Mouse (Mus musculus) intestine, embryonic 15.5 days (tissue): Measurements from ENCODE around the gene Sspo. TPM values are rescaled to one million over a fixed set of nuclear protein-coding genes. Genes with fewer than 3 reads are reported as not detected.

Experiments used
- ATAC-seq: fragments of 200-750 bp; cut with Nextera tagmentation; 2 replicates; pipeline ENCODE4 v1.8.0; 2017; ENCODE audit warnings: moderate TSS enrichment, moderate library complexity
- H3K27ac ChIP-seq: fragments of 300-500 bp; sonication (generic); 2 replicates; pipeline ENCODE4 v1.5.1; 2015; ENCODE audit warnings: mild to moderate bottlenecking, inconsistent platforms
- H3K27me3 ChIP-seq: fragments of 300-500 bp; sonication (generic); replicated peaks from 2 replicates; pipeline ENCODE4 v1.6.1; 2015; ENCODE audit warnings: inconsistent platforms
- H3K36me3 ChIP-seq: fragments of 300-500 bp; sonication (generic); 2 replicates; pipeline ENCODE4 v1.6.1; 2015; ENCODE audit warnings: inconsistent platforms
- H3K4me1 ChIP-seq: fragments of 300-500 bp; sonication (generic); replicated peaks from 2 replicates; pipeline ENCODE4 v1.6.1; 2015; ENCODE audit warnings: inconsistent platforms
- H3K4me2 ChIP-seq: fragments of 300-500 bp; sonication (generic); replicated peaks from 2 replicates; pipeline ENCODE4 v1.6.1; 2015; ENCODE audit warnings: mild to moderate bottlenecking, inconsistent platforms
- H3K4me3 ChIP-seq: fragments of 300-500 bp; sonication (generic); replicated peaks from 2 replicates; pipeline ENCODE4 v1.5.1; 2015; ENCODE audit warnings: inconsistent platforms
- H3K9ac ChIP-seq: fragments of 300-500 bp; sonication (generic); 2 replicates; pipeline ENCODE4 v1.6.1; 2015; ENCODE audit warnings: inconsistent platforms
- H3K9me3 ChIP-seq: fragments of 300-500 bp; sonication (generic); 2 replicates; pipeline ENCODE4 v1.6.1; 2016; ENCODE audit warnings: inconsistent platforms
- WGBS: fragments of 180-500 bp; shearing (Covaris S2); methylation state at CpG from one replicate; pipeline ENCODE4 v1.1.7; 2015; 5-methylcytosine and 5-hydroxymethylcytosine counted together
- polyA plus RNA-seq: library from polyadenylated mRNA; unstranded; fragments of >200 nt; fragmentation: Nextera tagmentation; extraction: Ambion mirVana; gene quantifications from 2 replicates; pipeline ENCODE4 v1.2.1, GENCODE M21; 2015

The Sspo gene
- polyA plus RNA-seq, 1 experiment from 2014 or later: 0.54 TPM

DNA sequence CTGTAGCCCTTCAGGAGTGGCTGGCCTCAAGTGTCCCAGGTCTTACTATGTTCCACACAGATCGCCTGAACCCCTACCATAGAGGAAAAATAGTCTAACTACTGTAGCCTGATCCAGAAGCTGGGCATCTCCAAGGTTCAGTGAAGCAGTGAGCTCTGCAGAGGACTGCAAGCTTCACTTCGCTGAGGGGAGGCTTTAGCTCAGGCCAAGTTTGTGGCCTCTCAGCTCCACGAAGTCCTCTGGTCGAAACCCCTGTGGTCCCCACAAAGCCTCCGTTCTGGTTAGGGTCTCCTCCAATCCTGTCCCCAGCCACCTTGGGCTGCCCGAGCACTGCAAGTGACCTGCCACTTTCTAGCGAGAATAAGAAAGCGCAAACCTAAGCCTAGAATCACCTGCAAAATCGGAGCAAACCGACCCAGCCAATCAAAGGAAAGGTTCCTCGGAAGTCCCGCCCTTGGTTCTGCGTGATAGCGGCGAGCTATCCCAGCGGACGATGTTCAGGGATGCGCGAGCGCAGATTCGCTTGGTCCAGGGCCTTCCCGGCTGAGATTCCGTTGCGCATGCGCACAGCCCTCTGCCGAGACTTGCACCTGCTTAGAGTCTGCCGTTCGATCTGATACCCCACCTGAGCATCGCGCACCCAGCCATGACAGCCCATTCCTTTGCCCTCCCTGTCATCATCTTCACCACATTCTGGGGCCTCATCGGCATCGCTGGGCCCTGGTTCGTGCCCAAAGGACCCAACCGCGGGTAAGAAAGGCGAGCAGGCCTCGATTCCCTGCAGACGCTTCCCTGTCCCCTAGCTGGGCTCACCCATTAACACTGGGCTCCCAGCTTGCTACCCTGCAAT is 89.3 kb downstream of the Sspo start, which contains the start of gene Atp6v0e2:
Atp6v0e2 (plus strand) TSS at position 511 of the 850 bp plus-strand sequence.
- Histone ChIP-seq H3K4me3 (peak within 1 kb of the TSS; percentile 45), H3K9me3 (no peaks in the 10 kb centered on the region), H3K4me2 (peak within 1 kb of the TSS; percentile 70), H3K4me1 (peaks cover 4% of the 10 kb centered on the region), H3K27me3 (no peaks in the 10 kb centered on the region), H3K9ac (peak within 1 kb of the TSS; percentile 43), H3K36me3 (no peaks in the 10 kb centered on the region), H3K27ac (0 out of 2 replicates have a peak within 1 kb of the TSS, but pooled peaks have one; percentile 48)
- peak; percentile 91 for ATAC-seq
- WGBS: 6% methylated on average over 38 of the region's 38 CpGs

- WGBS: 78% methylated on average over 4 of the region's 5 CpGs
- no peak for ATAC-seq
Observed at GRCm38 (mm10) chr6:48538841-48539737, 91.1 kb downstream of the Sspo start.

GRCm38 (mm10) chr6:48539860-48540259 is 91.8 kb downstream of the Sspo start:
- Histone ChIP-seq H3K4me3 (no peak overlapping the region), H3K27me3 (no peaks in the 10 kb centered on the region), H3K27ac (no peak overlapping the region), H3K36me3 (no peaks in the 10 kb centered on the region), H3K9me3 (no peaks in the 10 kb centered on the region), H3K4me1 (peaks cover 4% of the 10 kb centered on the region), H3K9ac (no peak overlapping the region), H3K4me2 (no peak overlapping the region)
- no peak for ATAC-seq
- WGBS: 73% methylated on average over 5 of the region's 5 CpGs

More at GRCm38 (mm10) chr6:48538841-48539737, 91.1 kb downstream of the Sspo start:
- Histone ChIP-seq H3K4me2 (no peak overlapping the region), H3K27me3 (no peaks in the 10 kb centered on the region), H3K27ac (no peak overlapping the region), H3K36me3 (no peaks in the 10 kb centered on the region), H3K9me3 (no peaks in the 10 kb centered on the region), H3K4me3 (no peak overlapping the region), H3K4me1 (peaks cover 4% of the 10 kb centered on the region), H3K9ac (no peak overlapping the region)

DNA sequence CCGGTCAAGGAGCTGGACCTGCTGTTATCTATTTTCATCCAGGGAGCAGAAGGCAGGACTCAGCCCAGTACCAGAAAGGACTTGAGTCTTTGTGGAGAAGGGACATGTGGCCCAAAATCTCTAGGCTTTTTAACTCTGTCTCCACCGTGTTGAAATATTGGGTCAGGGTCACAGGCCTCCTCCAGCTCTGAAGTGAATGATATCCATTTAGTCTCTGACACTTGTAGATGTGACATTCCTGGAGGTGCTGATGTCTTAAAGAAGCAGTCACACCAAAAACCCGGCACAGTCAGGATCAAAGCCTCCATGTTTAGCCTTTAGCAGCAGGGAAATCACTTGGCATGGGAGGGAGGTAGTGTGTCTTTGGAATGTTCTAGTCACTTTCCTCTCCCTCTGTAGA is 92.7 kb downstream of the Sspo start:
- no peak overlapping the region for H3K9ac ChIP-seq
- 48% methylated on average over 3 of the region's 3 CpGs for WGBS
- H3K4me3 ChIP-seq: no peak overlapping the region
- H3K4me1 ChIP-seq: peaks cover 4% of the 10 kb centered on the region
- H3K27ac ChIP-seq: no peak overlapping the region
- no peaks in the 10 kb centered on the region for H3K36me3 ChIP-seq
- no peak overlapping the region for H3K4me2 ChIP-seq
- no peaks in the 10 kb centered on the region for H3K9me3 ChIP-seq
- H3K27me3 ChIP-seq: no peaks in the 10 kb centered on the region
- ATAC-seq: no peak

GRCm38 (mm10) chr6:48541560-48542450 is 93.8 kb downstream of the Sspo start:
- H3K36me3 ChIP-seq: no peaks in the 10 kb centered on the region
- 27% methylated on average over 7 of the region's 7 CpGs for WGBS
- no peak overlapping the region for H3K9ac ChIP-seq
- no peak overlapping the region for H3K27ac ChIP-seq
- H3K9me3 ChIP-seq: no peaks in the 10 kb centered on the region
- 0 out of 2 replicates have a peak, but pooled peaks have one; percentile 8 for ATAC-seq
- H3K4me3 ChIP-seq: no peak overlapping the region
- no peak overlapping the region for H3K4me2 ChIP-seq
- H3K27me3 ChIP-seq: no peaks in the 10 kb centered on the region
- H3K4me1 ChIP-seq: peaks cover 4% of the 10 kb centered on the region

DNA sequence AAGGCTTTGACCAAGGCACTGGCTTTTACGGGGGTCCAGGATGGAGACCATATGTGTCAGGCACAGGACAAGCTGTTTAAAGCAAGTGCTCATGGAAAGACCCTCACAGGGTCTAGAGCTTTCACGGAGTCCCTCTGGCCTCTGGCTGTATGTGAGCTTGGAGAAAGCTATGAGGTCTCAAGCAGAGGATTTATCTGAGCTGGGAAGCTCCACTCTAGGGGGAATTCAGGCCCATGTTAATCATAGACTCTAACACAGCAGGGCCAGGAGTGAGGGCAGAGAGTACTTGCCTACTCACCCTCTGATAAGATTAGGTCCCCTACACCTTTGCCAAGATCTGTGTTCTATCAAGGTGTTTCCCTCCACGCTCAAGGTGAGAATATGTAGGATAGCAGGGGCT is 94.6 kb downstream of the Sspo start:
- H3K27me3 ChIP-seq: no peaks in the 10 kb centered on the region
- no peak for ATAC-seq
- no peak overlapping the region for H3K9ac ChIP-seq
- no peak overlapping the region for H3K4me2 ChIP-seq
- H3K9me3 ChIP-seq: no peaks in the 10 kb centered on the region
- peaks cover 4% of the 10 kb centered on the region; the same call in 1 of the 2 replicates for H3K4me1 ChIP-seq
- no peak overlapping the region for H3K4me3 ChIP-seq
- H3K27ac ChIP-seq: no peak overlapping the region
- H3K36me3 ChIP-seq: no peaks in the 10 kb centered on the region
- 88% methylated on average over 3 of the region's 3 CpGs for WGBS

GRCm38 (mm10) chr6:48545251-48545650 is 97.2 kb downstream of the Sspo start:
- WGBS: 72% methylated on average over 5 of the region's 5 CpGs
- Histone ChIP-seq H3K27ac (no peak overlapping the region), H3K4me2 (no peak overlapping the region), H3K36me3 (no peaks in the 10 kb centered on the region), H3K9ac (no peak overlapping the region), H3K4me3 (no peak overlapping the region), H3K9me3 (no peaks in the 10 kb centered on the region), H3K4me1 (peaks cover 4% of the 10 kb centered on the region; the same call in 1 of the 2 replicates), H3K27me3 (no peaks in the 10 kb centered on the region)
- ATAC-seq: no peak

DNA sequence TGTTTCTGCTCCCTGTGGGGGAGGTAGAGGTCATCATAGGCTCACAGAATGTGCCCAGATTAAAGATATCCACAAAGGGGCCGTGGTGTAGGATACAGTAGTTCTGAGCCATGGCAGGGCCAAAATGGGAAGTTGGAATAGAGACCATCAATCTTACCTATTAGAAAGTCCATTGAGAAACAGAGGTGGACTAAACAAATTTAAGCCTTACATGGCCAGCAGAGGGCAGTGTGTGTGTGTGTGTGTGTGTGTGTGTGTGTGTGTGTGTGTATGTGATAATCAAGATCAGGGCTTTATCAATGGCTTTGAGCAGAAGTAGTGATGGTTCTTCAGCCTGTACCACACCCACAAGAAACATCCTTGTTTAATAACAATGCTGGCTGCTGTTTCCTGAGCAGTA is 98.2 kb downstream of the Sspo start:
- no peak overlapping the region for H3K27ac ChIP-seq
- no peak; the same call in 1 of the 2 replicates for ATAC-seq
- no peak overlapping the region for H3K9ac ChIP-seq

DNA sequence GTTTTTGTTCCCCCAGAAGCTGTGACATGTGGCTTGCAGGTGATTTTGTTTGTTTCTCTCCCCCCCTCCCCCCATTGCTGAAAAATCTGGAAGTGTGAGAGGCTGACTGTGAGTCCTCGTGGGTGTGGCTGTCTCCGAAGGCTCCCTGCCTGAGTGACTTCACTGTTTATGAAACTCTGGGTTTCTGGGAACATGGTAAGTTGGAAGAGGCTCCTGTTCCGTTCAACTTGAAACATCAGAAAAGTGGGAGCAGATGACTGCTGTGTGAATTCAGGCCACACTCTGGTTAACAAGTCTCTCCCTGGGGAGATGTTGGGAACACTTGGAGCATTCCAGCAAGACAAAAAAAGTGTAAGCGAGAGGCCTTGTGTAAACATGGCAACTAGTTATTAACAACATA is 98.8 kb downstream of the Sspo start:
- 50% methylated on average over 4 of the region's 4 CpGs for WGBS
- Histone ChIP-seq H3K4me3 (no peak overlapping the region), H3K36me3 (no peaks in the 10 kb centered on the region), H3K27ac (no peak overlapping the region), H3K9ac (no peak overlapping the region), H3K4me1 (peaks cover 4% of the 10 kb centered on the region; the same call in 1 of the 2 replicates), H3K27me3 (no peaks in the 10 kb centered on the region), H3K4me2 (no peak overlapping the region), H3K9me3 (no peaks in the 10 kb centered on the region)
- ATAC-seq: no peak

More for the DNA sequence above, 98.2 kb downstream of the Sspo start:
- no peak overlapping the region for H3K4me2 ChIP-seq
- no peaks in the 10 kb centered on the region for H3K36me3 ChIP-seq
- WGBS: 70% methylated on average over 1 of the region's 1 CpGs
- peaks cover 4% of the 10 kb centered on the region; the same call in 1 of the 2 replicates for H3K4me1 ChIP-seq
- no peaks in the 10 kb centered on the region for H3K27me3 ChIP-seq
- H3K4me3 ChIP-seq: no peak overlapping the region
- H3K9me3 ChIP-seq: no peaks in the 10 kb centered on the region

GRCm38 (mm10) chr6:48548314-48548713 is 100.3 kb downstream of the Sspo start:
- no peak for ATAC-seq
- Histone ChIP-seq H3K36me3 (no peaks in the 10 kb centered on the region), H3K4me2 (no peak overlapping the region), H3K9ac (no peak overlapping the region), H3K4me1 (no peaks in the 10 kb centered on the region), H3K9me3 (no peaks in the 10 kb centered on the region), H3K27ac (no peak overlapping the region), H3K27me3 (no peaks in the 10 kb centered on the region), H3K4me3 (no peak overlapping the region)
- WGBS: 79% methylated on average over 6 of the region's 6 CpGs
